Mouse (Mus musculus) left cerebral cortex, postnatal 4 days (tissue): ENCODE data around the gene Fkbp10. TPM values are rescaled to one million over a fixed set of nuclear protein-coding genes. Genes with fewer than 3 reads are reported as not detected.

ENCODE experiments used
- DNase-seq: peaks from one replicate; pipeline ENCODE4 v3.0.0-alpha.2; 2022
- intact Hi-C: fragments of 180-260 bp; cut with DNase I; formaldehyde crosslinking; loops from one replicate; pipeline ENCODE4 v1.15.1; 2025
- total RNA-seq, 2 experiments: library from RNA; stranded (reverse); gene quantifications; 2 replicates each; pipeline ENCODE4 v1.2.3; 2021

Gene Fkbp10
- 10 to 100 TPM; 13.7 to 15.0 TPM for total RNA-seq

DNA sequence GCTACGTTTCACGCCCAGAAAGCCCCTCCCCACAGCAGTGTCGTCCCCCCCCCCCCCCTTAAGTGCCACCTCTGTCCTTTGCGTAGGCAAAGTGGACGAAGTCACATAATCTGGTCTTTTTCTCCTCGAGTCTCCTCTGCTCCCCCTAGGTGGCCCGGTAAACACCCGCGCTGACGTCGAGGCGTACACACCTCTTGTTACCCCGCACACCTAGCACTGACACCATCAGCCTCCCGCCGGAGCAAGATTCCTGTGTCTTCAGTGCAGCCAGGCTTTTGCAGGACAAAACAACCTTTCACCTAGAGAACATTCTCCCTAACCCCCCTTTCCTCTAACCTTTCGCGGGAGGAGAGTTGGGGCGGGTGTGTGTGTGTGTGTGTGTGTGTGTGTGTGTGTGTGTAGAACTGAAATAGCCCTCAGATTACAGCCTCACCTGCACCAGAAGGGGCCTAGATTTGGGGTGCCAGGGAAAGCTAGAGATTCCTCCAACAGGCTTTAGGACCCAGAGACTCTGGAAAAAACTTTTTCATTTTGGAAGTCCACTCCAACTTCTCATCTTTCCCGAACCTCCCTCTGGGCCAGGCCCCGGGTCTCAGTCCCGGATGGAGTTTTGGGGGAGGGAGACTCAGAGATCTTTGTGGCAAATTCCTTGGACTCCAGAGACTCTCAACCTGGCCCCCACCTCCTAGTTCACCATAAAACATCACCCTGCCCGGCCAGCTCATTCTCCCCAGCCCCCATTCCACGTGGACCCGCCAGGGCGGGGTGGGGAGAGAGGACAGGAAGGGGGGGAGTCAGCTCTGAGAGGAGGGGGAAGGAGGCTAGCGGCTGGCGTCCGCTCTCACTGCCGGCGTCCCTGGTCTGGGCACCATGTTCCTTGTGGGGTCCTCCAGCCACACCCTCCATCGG lies at the start of gene Fkbp10:
TSS of gene Fkbp10 (plus strand) at position 784 of the 909 bp plus-strand sequence.
- peak; percentile 42 for DNase-seq
- intact Hi-C loops: no loop called here

- intact Hi-C loops: no loop called here
- DNase-seq: no peak
Observed at GRCm38 (mm10) chr11:100369145-100369544, 46.4 kb upstream of the Fkbp10 start.

GRCm38 (mm10) chr11:100369822-100370221 lies 45.7 kb upstream of the Fkbp10 start:
- DNase-seq: no peak
- intact Hi-C loops: no loop called here

- intact Hi-C loops: no loop called here
- no peak for DNase-seq
Observed at GRCm38 (mm10) chr11:100371981-100372558, 43.4 kb upstream of the Fkbp10 start.

- DNase-seq: no peak
- intact Hi-C loops: no loop called here
Observed at GRCm38 (mm10) chr11:100375127-100375526, 40.4 kb upstream of the Fkbp10 start.

GRCm38 (mm10) chr11:100376005-100376404 lies 39.5 kb upstream of the Fkbp10 start:
- DNase-seq: no peak
- intact Hi-C loops: no loop called here

DNA sequence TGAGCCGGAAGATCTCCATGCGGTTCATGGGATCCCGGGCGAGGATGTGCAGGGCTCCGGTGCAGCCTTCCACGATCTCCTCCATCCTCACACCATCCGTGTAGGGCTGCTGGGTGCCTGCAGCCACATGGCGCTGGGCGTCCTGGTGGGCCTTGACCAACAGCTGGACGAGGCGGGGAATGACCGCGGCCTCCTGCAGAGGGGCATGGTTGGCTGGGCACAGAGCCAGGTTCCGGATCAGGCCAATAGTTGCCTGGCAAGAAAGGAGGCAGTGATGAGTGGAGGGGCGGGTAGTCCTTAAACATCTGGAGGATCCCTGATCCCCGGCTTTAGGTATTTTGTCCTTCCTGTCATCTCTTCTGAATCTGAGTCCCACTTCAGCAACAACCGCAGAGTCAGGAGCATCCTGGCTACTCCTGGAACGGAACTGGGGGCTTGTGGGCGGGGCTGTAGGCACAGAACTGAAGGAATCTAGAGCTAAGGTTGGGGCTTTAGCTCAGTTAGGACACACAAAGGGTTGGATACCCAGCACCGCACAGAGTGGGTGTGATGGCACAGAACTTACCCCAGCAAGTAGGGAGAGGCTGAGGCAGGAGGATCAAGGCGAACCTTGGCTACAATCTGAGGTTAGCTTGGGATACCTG lies 38.6 kb upstream of the Fkbp10 start:
- intact Hi-C loops: no loop called here

GRCm38 (mm10) chr11:100377989-100378388 lies 37.5 kb upstream of the Fkbp10 start:
- intact Hi-C loops: no loop called here
- DNase-seq: no peak

More for the DNA sequence above, 38.6 kb upstream of the Fkbp10 start:
- DNase-seq: no peak

- DNase-seq: no peak
- intact Hi-C loops: no loop called here
Observed at GRCm38 (mm10) chr11:100378446-100378845, 37.1 kb upstream of the Fkbp10 start.

DNA sequence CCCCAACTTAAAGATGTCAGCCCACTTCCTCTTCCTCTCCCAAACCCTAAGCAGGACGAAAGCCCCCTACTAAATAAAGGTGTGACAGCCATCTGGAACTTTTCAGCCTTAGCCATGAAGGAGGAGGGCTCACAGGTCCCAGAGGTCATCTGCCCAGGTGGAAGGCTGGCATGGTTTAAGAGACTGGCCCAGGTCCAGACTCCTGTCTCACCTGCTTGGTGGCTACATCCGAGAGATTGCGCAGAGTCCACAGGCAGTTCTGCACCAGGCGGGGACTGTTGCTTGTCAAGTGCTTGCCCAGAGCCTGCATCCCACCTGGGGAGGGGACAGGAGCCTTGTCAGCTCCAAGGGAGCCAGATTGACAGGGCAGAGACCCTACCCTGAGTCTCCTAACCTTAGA lies 36.2 kb upstream of the Fkbp10 start:
- intact Hi-C loops: no loop called here
- no peak for DNase-seq

DNA sequence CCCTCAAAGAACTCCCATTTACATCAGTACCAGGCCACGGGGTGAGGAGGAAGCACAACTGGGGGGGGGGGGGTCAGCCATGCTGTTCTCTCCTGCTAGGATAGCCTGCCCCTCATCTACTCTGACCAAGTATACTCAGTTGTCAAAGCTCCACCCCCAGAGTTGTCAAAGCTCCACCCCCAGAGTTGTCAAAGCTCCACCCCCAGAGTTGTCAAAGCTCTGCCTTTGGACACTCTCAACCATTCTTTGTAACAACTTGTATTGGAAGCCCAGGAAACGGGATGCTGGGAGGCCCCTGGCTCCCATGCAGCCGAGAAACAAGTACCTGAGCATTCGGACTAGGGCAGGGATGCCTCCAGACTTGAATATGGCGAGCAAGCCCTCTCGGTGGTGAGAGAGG lies 32.8 kb upstream of the Fkbp10 start:
- DNase-seq: no peak
- intact Hi-C loops: no loop called here

GRCm38 (mm10) chr11:100385016-100385415 lies 30.5 kb upstream of the Fkbp10 start:
- intact Hi-C loops: no loop called here

GRCm38 (mm10) chr11:100386586-100386985 lies 28.9 kb upstream of the Fkbp10 start:
- no peak for DNase-seq
- intact Hi-C loops: no loop called here

More at GRCm38 (mm10) chr11:100385016-100385415, 30.5 kb upstream of the Fkbp10 start:
- DNase-seq: no peak

- no peak for DNase-seq
- intact Hi-C loops: no loop called here
Observed at GRCm38 (mm10) chr11:100387111-100387510, 28.4 kb upstream of the Fkbp10 start.

GRCm38 (mm10) chr11:100387589-100388375 lies 27.7 kb upstream of the Fkbp10 start:
- intact Hi-C loops: no loop called here
- no peak for DNase-seq

GRCm38 (mm10) chr11:100388588-100388987 lies 26.9 kb upstream of the Fkbp10 start:
- intact Hi-C loops: no loop called here

DNA sequence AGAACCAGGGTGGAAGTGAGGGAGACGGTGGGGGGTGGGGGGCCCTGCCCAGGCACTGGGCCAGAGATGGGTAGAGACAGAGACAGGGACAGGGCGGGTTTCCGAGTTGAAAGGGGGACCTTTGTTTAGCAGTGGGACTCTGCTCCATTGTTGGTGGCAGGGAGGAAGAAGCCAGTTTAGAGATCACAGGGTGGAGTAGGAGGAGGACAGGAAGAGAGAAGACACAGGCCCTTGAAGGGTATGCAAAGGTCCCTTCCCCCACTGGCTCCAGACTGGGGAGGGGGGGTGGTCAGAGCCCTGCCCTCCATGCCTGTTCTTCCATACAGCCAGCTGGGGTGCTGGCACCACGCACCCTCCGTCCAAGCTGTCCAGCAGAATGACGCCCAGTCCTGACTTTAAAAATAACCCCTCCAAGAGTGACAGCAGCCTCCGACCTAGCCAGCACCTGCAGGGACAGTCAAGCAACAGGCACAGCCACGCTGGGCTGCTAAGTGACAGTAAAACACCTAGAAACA lies 25.5 kb upstream of the Fkbp10 start:
- intact Hi-C loops: no loop called here
- peak; percentile 60 for DNase-seq

More at GRCm38 (mm10) chr11:100388588-100388987, 26.9 kb upstream of the Fkbp10 start:
- DNase-seq: no peak

- intact Hi-C loops: no loop called here
- DNase-seq: peak; percentile 47
Observed at GRCm38 (mm10) chr11:100391081-100391883, 24.2 kb upstream of the Fkbp10 start.

- intact Hi-C loops: no loop called here
- DNase-seq: no peak
Observed at GRCm38 (mm10) chr11:100391884-100392345, 23.6 kb upstream of the Fkbp10 start.
